Mouse (Mus musculus): ENCODE data around the gene Gys1. TPM values are rescaled to one million over a fixed set of nuclear protein-coding genes. Genes with fewer than 3 reads are reported as not detected.
"Not testable (repeated sequence)": the region's sequence is repeated elsewhere in the genome, so short reads cannot be mapped to it uniquely, and the experiment has no call there.

Gene Gys1
- polyA plus RNA-seq, 1 experiment from 2014 or later: 39.0 TPM

DNA sequence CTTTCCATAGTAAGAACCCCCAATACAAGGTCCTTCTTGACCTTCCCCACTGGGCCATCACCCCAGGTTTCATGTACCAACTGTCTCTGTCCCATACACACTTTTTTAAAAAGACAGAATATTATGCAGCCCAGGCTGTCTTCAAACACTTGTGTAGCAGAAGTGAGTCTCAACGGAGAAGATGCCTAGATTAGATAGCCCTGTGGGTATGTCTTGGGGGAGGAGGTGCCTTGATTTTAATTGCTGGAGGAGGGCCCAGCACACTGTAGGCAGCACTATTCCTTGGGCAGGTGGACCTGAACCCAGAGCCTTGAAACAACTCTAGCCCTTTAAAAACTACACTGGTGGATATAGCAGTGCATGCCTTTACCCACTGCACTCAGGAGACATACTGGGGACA lies 47.5 kb downstream of the Gys1 start:
- Histone ChIP-seq H3K4me1 (no peaks in the 10 kb centered on the region), H3K4me3 (no peak overlapping the region), H3K27ac (no peak overlapping the region), H3K36me3 (replicated peaks) (peaks cover 15% of the 10 kb centered on the region), H3K9me3 (no peaks in the 10 kb centered on the region), H3K27me3 (ENCODE audit: poor library complexity, severe bottlenecking) (no peaks in the 10 kb centered on the region)
- WGBS: 83% methylated on average over 1 of the region's 1 CpGs
- no peak for DNase-seq (ENCODE audit: extremely low spot score, low spot score)

DNA sequence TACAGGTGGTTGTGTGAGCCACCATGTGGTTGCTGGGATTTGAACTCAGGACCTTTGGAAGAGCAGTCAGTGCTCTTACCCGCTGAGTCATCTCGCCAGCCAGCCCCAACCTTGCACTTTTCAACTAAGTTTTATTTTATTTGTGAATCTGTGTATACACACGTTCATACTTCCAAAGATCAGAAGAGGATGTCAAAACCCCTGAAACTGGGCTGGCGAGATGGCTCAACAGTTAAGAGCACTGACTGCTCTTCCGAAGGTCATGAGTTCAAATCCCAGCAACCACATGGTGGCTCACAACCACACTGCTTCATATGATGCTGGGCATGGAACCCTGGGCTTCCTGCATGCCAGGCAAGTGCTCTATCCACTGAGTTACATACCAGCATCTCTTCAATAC lies 50.3 kb downstream of the Gys1 start:
- H3K27me3 ChIP-seq (ENCODE audit: poor library complexity, severe bottlenecking); H3K27ac ChIP-seq; DNase-seq (ENCODE audit: extremely low spot score, low spot score); H3K36me3 ChIP-seq (replicated peaks); H3K4me3 ChIP-seq; H3K9me3 ChIP-seq: not testable (repeated sequence)
- peaks cover 27% of the 10 kb centered on the region for H3K4me1 ChIP-seq
- 98% methylated on average over 5 of the region's 5 CpGs for WGBS

DNA sequence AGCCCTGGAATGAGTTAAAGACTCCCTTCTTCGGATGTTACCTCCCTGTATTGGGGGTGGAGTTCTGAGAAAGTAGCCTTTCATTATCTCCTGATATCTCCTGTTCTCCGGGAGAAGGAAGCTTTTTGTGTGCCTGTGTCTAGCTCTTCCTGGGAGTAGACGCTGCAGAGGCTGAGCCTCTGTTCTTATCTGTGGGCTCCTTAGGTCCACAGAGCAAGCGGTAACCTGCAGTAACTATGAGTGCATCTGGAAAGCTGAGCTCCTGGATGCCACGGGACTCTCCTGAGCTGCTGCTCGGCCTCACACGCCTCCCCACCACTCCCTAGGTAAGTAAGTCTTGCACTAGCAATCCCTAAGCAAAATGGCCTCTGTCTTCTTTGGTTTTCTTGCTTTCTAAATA lies 51.5 kb downstream of the Gys1 start:
- H3K4me3 ChIP-seq: no peak overlapping the region
- peaks cover 5% of the 10 kb centered on the region; the same call in 1 of the 2 replicates for H3K27me3 ChIP-seq (ENCODE audit: poor library complexity, severe bottlenecking)
- peaks cover 39% of the 10 kb centered on the region for H3K4me1 ChIP-seq
- 82% methylated on average over 7 of the region's 7 CpGs for WGBS
- H3K9me3 ChIP-seq: no peaks in the 10 kb centered on the region
- peaks cover 7% of the 10 kb centered on the region; the same call in 1 of the 2 replicates for H3K36me3 ChIP-seq (replicated peaks)
- no peak overlapping the region for H3K27ac ChIP-seq
- no peak for DNase-seq (ENCODE audit: extremely low spot score, low spot score)

DNA sequence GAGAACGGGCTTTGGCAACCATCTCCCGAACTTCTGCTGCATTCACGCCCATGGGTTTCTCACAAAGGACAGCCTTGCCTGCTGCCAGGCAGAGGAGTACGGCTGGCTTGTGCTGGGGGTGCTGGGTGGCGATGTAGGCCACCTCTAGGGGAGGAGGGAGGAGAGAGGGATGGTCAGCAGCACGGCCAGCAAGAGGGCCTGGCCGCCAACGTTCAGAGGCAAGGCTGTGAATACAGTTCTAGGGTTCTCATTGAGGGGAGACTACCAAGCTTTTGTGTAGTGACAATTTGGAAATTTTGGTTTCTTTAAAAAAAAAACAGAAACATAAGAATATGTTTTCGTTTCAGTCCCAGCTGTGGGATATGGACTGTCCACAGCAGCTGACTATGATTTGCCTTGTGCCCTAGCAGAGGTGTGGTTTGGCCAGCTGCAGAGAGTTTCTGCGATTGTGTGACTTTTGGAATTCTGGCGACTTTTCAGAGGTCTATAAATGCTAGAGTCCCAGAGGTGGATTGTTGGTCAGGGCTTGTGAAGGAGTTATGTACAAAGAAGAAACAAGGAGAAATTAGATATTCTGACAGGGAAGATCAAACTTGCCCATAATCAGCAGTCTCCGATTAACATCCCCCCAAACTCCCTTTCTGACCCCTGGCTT lies 52.2 kb downstream of the Gys1 start, which contains the start of gene Gm45808:
Gene Gm45808 (minus strand): TSS at position 51 of the 655 bp plus-strand sequence.
- Histone ChIP-seq H3K4me1 (peaks cover 41% of the 10 kb centered on the region), H3K9me3 (no peaks in the 10 kb centered on the region), H3K27me3 (ENCODE audit: poor library complexity, severe bottlenecking) (peaks cover 5% of the 10 kb centered on the region; the same call in 1 of the 2 replicates), H3K4me3 (peak within 1 kb of the TSS; percentile 61), H3K27ac (peak within 1 kb of the TSS; percentile 90), H3K36me3 (replicated peaks) (peaks cover 7% of the 10 kb centered on the region; the same call in 1 of the 2 replicates)
- 89% methylated on average over 12 of the region's 12 CpGs for WGBS
- no peak for DNase-seq (ENCODE audit: extremely low spot score, low spot score)

DNA sequence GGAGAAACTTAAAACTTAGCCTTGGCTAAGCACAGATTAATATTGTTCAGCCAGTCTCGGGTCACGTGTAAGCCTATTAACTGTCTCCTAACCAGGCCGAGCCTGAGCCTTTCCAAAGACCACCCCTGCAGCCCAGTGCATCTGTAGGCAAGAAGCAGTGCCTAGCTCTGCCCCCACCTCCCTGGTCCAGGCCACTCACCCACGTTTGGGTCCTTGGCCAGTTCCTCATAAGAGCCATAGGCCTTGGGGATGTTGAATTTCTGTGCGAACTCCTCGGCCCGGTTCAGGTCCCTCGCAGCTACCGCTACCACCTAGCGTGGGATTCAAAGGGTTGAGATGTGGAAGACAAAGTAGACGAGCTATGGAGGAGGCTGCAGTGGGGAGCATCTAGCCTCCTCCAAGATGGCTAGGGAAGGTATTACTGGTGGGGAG lies 53.2 kb downstream of the Gys1 start:
- WGBS: 18% methylated on average over 11 of the region's 11 CpGs
- H3K9me3 ChIP-seq: no peaks in the 10 kb centered on the region

DNA sequence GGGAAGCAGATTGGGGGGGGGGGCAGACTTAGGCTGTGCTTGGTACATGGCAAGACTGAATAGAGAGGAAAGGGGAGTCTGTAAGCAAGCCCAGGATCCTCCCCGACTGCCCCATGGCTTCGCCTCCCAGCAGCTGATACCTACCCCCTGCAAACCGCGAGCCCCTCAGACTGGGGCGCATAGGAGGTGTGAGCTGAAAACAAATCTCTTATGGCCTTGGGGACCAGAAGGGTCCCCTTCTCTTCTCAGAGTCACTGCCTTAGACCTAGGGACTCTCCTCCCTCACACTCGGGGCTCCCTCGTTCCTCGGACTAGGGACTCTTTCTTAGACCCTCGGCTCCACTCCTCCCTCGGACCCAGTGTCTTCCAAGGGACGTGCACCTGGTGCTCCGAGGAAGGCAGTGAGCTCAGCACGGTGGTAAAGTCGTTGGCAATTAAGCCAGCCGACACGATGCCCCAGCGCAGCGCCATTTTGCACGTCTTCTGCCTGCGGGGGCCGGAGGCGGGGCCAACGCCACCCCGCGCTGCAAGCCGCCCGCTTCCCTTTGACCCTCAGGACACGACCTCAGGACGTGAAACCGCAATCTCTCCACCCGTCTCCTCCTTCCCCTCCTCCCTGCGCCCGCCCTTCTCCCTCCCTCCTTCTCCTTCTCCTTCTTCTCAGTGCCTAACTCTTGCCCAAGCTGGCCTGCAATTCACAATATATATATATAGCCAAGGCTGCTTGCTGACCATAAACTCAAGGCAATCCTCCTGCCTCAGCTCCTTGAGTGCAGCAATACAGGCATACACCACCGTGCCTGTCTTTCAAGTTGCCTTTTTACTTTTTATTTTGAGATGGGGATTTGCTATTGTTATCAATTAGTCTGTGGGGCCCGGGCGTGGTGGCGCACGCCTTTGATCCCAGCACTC lies 53.9 kb downstream of the Gys1 start, which contains the start of gene Dhdh:
Gene Dhdh (minus strand): TSS at position 513 of the 912 bp plus-strand sequence.
- no peaks in the 10 kb centered on the region for H3K9me3 ChIP-seq
- peaks cover 41% of the 10 kb centered on the region for H3K4me1 ChIP-seq
- H3K4me3 ChIP-seq: peak within 1 kb of the TSS; percentile 61
- peak; percentile 63 for DNase-seq (ENCODE audit: extremely low spot score, low spot score)
- H3K27me3 ChIP-seq (ENCODE audit: poor library complexity, severe bottlenecking): peaks cover 5% of the 10 kb centered on the region; the same call in 1 of the 2 replicates
- peak within 1 kb of the TSS; percentile 90 for H3K27ac ChIP-seq
- WGBS: 7% methylated on average over 38 of the region's 38 CpGs
- H3K36me3 ChIP-seq (replicated peaks): peaks cover 23% of the 10 kb centered on the region

More for the DNA sequence above, 53.2 kb downstream of the Gys1 start:
- Histone ChIP-seq H3K27ac (peak overlapping the region; percentile 90), H3K36me3 (replicated peaks) (peaks cover 16% of the 10 kb centered on the region), H3K4me1 (peaks cover 41% of the 10 kb centered on the region), H3K27me3 (ENCODE audit: poor library complexity, severe bottlenecking) (peaks cover 5% of the 10 kb centered on the region; the same call in 1 of the 2 replicates), H3K4me3 (peak overlapping the region; percentile 61)
- DNase-seq (ENCODE audit: extremely low spot score, low spot score): peak; percentile 25

DNA sequence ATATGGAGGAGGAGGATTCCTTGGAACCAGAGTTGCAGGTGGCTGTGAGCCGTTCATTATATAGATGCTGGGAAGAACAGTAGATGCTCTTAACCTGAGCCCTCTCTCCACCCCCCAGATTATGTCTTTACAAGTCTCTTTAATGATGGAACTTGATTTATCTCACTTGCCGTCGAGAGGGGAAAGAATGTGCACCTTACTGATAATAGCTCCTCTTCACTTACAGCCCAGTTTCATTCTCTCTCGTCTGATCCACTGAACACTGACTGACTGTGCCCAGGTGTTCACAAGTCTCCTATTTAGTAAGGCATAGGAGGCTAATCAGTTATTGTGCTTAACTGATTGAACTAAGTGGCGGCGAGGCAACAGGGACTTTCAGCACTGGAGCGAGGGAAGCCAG lies 54.9 kb downstream of the Gys1 start:
- Histone ChIP-seq H3K9me3 (no peaks in the 10 kb centered on the region), H3K27me3 (ENCODE audit: poor library complexity, severe bottlenecking) (peaks cover 5% of the 10 kb centered on the region; the same call in 1 of the 2 replicates), H3K27ac (0 out of 2 replicates have a peak overlapping the region, but pooled peaks have one; percentile 90), H3K4me3 (no peak overlapping the region), H3K36me3 (replicated peaks) (peaks cover 33% of the 10 kb centered on the region), H3K4me1 (peaks cover 41% of the 10 kb centered on the region)
- DNase-seq (ENCODE audit: extremely low spot score, low spot score): no peak
- WGBS: 86% methylated on average over 7 of the region's 7 CpGs

DNA sequence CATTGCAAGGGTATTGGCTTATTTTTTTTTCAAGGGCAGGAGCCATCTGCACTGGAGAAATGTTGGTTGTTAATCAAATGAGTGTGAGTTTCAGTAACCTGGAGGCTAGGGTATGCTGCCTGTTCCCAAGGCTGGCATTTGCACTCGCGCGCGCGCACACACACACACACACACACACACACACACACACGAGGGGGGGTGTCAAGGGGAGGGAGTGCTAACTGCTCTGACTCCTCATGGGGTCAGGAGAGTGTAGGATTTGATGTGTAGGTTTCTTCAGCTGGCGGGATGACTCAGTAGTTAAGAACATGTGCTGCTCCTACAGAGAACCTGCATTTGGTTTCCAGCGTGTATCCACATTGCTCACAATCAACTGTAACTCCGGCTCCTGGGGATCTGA lies 56.2 kb downstream of the Gys1 start:
- no peak for DNase-seq (ENCODE audit: extremely low spot score, low spot score)
- Histone ChIP-seq H3K36me3 (replicated peaks) (peaks cover 42% of the 10 kb centered on the region), H3K4me3 (no peak overlapping the region; the same call in 1 of the 2 replicates), H3K9me3 (no peaks in the 10 kb centered on the region), H3K4me1 (peaks cover 41% of the 10 kb centered on the region), H3K27me3 (ENCODE audit: poor library complexity, severe bottlenecking) (peaks cover 5% of the 10 kb centered on the region; the same call in 1 of the 2 replicates), H3K27ac (0 out of 2 replicates have a peak overlapping the region, but pooled peaks have one; percentile 3)
- 51% methylated on average over 9 of the region's 9 CpGs for WGBS

DNA sequence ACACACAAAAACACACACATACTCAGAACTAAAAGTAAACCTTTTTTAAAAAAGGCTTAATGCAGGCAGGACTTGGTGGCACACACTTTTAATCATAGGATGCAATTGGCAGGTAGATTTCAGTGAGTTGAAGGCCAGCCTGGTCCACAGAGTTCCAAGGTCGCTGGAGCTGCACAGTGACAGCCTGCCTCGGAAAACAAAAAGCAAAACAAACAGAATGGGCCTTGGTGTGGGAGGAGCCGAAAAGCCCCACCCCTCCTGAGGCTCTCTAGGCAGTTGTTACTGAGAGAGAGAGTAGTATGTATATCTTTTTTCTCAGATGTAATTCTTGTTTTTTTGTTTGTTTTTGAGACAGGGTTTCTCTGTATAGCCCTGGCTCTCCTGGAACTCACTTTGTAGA lies 56.6 kb downstream of the Gys1 start:
- no peak for DNase-seq (ENCODE audit: extremely low spot score, low spot score)
- H3K36me3 ChIP-seq (replicated peaks): peaks cover 46% of the 10 kb centered on the region
- H3K27ac ChIP-seq: 0 out of 2 replicates have a peak overlapping the region, but pooled peaks have one; percentile 3
- H3K27me3 ChIP-seq (ENCODE audit: poor library complexity, severe bottlenecking): peaks cover 5% of the 10 kb centered on the region; the same call in 1 of the 2 replicates
- 34% methylated on average over 3 of the region's 3 CpGs for WGBS
- no peaks in the 10 kb centered on the region for H3K9me3 ChIP-seq
- peaks cover 41% of the 10 kb centered on the region for H3K4me1 ChIP-seq
- no peak overlapping the region; the same call in 1 of the 2 replicates for H3K4me3 ChIP-seq

DNA sequence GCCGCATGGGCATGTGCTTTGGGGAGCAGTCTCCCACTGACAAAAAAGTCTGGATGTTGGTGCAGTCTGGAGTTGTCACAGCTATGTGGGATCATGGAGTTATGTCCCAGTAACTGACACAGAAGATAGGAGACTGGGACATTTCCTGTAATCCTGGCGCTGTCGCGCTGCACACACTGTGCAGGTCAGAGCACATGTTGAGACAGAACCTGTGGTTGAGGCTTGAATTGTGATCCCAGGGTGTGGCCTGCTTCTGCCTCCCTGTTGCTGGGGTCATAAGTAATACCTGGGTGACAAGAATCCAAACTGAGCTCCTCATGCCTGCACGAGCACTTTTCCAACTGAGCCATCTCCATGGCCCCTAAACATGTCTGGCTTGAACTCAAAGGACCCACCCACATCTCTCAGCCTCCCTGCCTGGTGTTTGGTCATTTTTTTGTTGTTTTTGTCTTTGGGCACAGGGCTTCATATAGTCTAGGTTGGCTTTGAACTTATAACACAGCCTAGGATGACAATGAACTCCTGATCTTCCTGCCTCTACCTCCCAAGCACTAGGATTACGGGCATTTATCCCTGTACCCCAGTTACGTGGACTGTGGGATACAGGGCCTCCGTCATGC lies 57.7 kb downstream of the Gys1 start:
- peaks cover 40% of the 10 kb centered on the region for H3K4me1 ChIP-seq
- no peak for DNase-seq (ENCODE audit: extremely low spot score, low spot score)
- no peak overlapping the region for H3K27ac ChIP-seq
- no peak overlapping the region for H3K4me3 ChIP-seq
- H3K27me3 ChIP-seq (ENCODE audit: poor library complexity, severe bottlenecking): peaks cover 5% of the 10 kb centered on the region; the same call in 1 of the 2 replicates
- H3K9me3 ChIP-seq: no peaks in the 10 kb centered on the region
- 95% methylated on average over 8 of the region's 8 CpGs for WGBS
- peaks cover 54% of the 10 kb centered on the region for H3K36me3 ChIP-seq (replicated peaks)

DNA sequence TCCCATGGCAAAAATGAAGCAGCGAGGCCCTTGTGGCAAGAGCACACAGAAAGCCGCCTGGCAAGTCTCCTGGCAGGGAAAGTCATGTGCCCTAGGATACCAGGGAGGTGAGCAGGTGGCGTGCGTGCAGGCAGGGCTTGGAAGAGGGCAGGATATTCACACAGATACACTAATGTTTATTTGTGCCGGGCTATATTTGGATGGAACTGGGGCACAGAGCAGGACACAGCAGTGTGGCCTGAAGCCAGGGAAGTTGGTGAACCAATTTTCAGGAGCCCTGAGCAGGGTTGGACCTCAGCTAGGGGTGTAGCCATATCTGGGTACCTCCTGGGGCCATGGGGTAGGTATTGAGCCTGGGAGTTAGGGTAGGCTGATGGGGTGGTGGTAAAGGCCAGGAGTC lies 58.3 kb downstream of the Gys1 start:
- no peak overlapping the region for H3K4me3 ChIP-seq
- H3K9me3 ChIP-seq: no peaks in the 10 kb centered on the region
- peaks cover 60% of the 10 kb centered on the region for H3K36me3 ChIP-seq (replicated peaks)
- H3K4me1 ChIP-seq: peaks cover 34% of the 10 kb centered on the region
- H3K27me3 ChIP-seq (ENCODE audit: poor library complexity, severe bottlenecking): peaks cover 5% of the 10 kb centered on the region; the same call in 1 of the 2 replicates
- no peak for DNase-seq (ENCODE audit: extremely low spot score, low spot score)
- WGBS: 93% methylated on average over 5 of the region's 5 CpGs
- H3K27ac ChIP-seq: no peak overlapping the region

DNA sequence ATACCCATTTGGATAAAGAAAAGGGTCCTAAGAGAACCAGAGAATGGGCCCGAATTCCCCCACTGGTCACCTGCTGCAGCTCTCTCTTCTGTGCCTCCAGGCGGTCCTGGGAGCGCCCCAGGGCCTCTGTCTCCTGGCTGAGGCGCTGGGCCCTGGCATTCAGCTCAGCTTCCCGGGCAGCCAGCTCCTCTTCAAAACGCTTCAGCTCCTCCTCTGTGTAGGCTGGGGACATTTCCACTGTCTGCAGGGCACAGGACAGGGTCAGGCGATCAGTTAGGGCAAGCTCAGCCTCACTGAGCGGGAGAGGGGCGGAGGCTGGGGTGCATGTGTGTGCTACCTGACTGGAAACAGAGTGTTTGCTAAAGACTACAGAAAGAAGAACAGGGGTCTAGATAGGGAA lies 59.9 kb downstream of the Gys1 start:
- 83% methylated on average over 9 of the region's 9 CpGs for WGBS
- Histone ChIP-seq H3K9me3 (no peaks in the 10 kb centered on the region), H3K27ac (no peak overlapping the region), H3K36me3 (replicated peaks) (peaks cover 76% of the 10 kb centered on the region), H3K4me1 (peaks cover 18% of the 10 kb centered on the region), H3K27me3 (ENCODE audit: poor library complexity, severe bottlenecking) (peaks cover 4% of the 10 kb centered on the region; the same call in 1 of the 2 replicates), H3K4me3 (no peak overlapping the region)
- DNase-seq (ENCODE audit: extremely low spot score, low spot score): no peak
